Mouse (Mus musculus) midbrain, embryonic 16.5 days (tissue): Measurements from ENCODE around the gene Ripk4. TPM values are rescaled to one million over a fixed set of nuclear protein-coding genes. Genes with fewer than 3 reads are reported as not detected.
A peak's percentile ranks its signal among the peaks of the same experiment; 100 is the strongest.

Experiments
- ATAC-seq: fragments of 200-750 bp; cut with Nextera tagmentation; 2 replicates; pipeline ENCODE4 v1.8.0; 2017; ENCODE audit warnings: moderate TSS enrichment
- H3K27ac ChIP-seq: fragments of 300-500 bp; sonication (generic); 2 replicates; pipeline ENCODE4 v1.5.1; 2014; ENCODE audit warnings: mild to moderate bottlenecking, low read length, mixed read lengths
- H3K27me3 ChIP-seq: fragments of 300-500 bp; sonication (generic); 2 replicates; pipeline ENCODE4 v1.6.1; 2014; ENCODE audit warnings: low read depth, low read length, mixed read lengths; ENCODE audit not compliant: control insufficient read depth, insufficient read depth
- H3K36me3 ChIP-seq: fragments of 300-500 bp; sonication (generic); 2 replicates; pipeline ENCODE4 v1.6.1; 2014; ENCODE audit warnings: mild to moderate bottlenecking, low read length, moderate library complexity, mixed read lengths; ENCODE audit not compliant: control insufficient read depth, insufficient read depth
- H3K4me1 ChIP-seq: fragments of 300-500 bp; sonication (generic); 2 replicates; pipeline ENCODE4 v1.6.1; 2014; ENCODE audit warnings: mild to moderate bottlenecking, low read length, mixed read lengths; ENCODE audit not compliant: control insufficient read depth, insufficient read depth
- H3K4me2 ChIP-seq: fragments of 300-500 bp; sonication (generic); 2 replicates; pipeline ENCODE4 v1.6.1; 2014; ENCODE audit warnings: mild to moderate bottlenecking, low read length, mixed read lengths
- H3K4me3 ChIP-seq: fragments of 300-500 bp; sonication (generic); 2 replicates; pipeline ENCODE4 v1.5.1; 2014; ENCODE audit warnings: low read depth, mild to moderate bottlenecking, low read length, moderate library complexity, mixed read lengths
- H3K9ac ChIP-seq: fragments of 300-500 bp; sonication (generic); 2 replicates; pipeline ENCODE4 v1.6.1; 2014; ENCODE audit warnings: low read depth, low read length, mixed read lengths
- H3K9me3 ChIP-seq: fragments of 300-500 bp; sonication (generic); replicated peaks from 2 replicates; pipeline ENCODE4 v1.6.1; 2014; ENCODE audit warnings: mild to moderate bottlenecking, low read length, mixed read lengths; ENCODE audit not compliant: control insufficient read depth, poor library complexity, severe bottlenecking
- WGBS: fragments of 180-500 bp; shearing (Covaris S2); extraction: QIAGEN DNeasy Blood & Tissue Kit; methylation state at CpG from one replicate; pipeline ENCODE4 v1.1.7; 2014; 5-methylcytosine and 5-hydroxymethylcytosine counted together
- polyA plus RNA-seq: library from polyadenylated mRNA; unstranded; fragments of >200 nt; fragmentation: Nextera tagmentation; extraction: Ambion mirVana; gene quantifications from 2 replicates; pipeline ENCODE4 v1.2.1, GENCODE M21; 2015

Ripk4 gene
- 0.67 and 0.79 TPM in 2 replicates for polyA plus RNA-seq

DNA sequence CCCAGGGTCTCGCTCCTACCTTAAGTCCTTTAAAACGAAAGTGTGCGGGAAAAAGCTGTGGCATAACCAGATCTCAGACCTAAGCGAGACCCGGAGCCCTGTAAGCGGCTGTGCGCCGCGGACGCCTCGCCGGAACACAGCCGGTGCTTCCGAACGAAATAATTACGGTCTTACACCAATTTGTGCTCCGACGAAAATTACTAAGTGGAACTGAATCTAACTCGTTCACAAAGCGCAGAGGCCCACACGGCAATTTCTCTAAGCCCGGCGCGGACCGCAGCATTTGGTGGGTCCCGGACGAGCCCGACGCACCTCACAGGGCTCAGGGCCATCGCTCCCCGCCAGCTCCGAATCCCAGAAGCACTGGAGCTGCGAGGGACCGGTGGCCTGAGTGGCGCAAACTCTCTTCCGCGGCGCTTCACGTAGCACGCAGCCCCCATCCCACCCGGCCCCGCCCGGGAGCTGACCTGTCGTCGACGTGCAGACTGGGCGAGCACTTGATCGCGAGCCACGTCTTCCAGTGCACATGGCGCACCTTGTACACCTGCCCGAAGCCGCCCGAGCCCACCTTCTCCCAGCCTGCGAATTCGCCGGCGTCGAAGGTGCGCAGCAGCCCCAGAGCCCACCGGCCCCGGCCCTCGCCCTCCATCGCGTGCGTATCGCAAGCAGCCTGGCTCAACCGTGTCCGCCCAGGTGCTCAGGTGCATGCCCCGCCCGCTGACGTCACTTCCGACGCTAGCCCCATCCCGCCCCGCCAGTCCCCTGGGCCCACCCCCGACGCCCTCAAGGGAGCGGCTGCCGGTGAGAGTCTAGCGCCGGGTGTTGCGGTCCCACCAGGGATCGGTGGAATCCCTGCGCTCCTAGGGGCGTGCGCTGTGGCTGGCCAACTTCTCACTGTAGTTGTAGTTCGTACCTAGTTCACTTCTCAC is at the start of gene Ripk4:
Ripk4 (minus strand) TSS at position 727 of the 929 bp plus-strand sequence.
- under 1% methylated on average over 87 of the region's 88 CpGs for WGBS
- no peaks in the 10 kb centered on the region for H3K9me3 ChIP-seq
- peak within 1 kb of the TSS; percentile 42 for H3K4me3 ChIP-seq
- peak; percentile 51; the same call in 1 of the 2 replicates for ATAC-seq
- H3K9ac ChIP-seq, result peak within 1 kb of the TSS; percentile 49
- H3K27me3 ChIP-seq, result peaks cover 41% of the 10 kb centered on the region
- H3K27ac ChIP-seq, result no peak within 1 kb of the TSS
- peaks cover 12% of the 10 kb centered on the region; the same call in 1 of the 2 replicates for H3K4me1 ChIP-seq
- peak within 1 kb of the TSS; percentile 70 for H3K4me2 ChIP-seq
- H3K36me3 ChIP-seq, result no peaks in the 10 kb centered on the region

GRCm38 (mm10) chr16:97808881-97809280 is 45.3 kb upstream of the Ripk4 start:
- Histone ChIP-seq H3K27me3 (no peaks in the 10 kb centered on the region), H3K4me2 (no peak overlapping the region), H3K9ac (no peak overlapping the region), H3K27ac (no peak overlapping the region), H3K4me1 (no peaks in the 10 kb centered on the region), H3K4me3 (no peak overlapping the region), H3K9me3 (no peaks in the 10 kb centered on the region), H3K36me3 (peaks cover 60% of the 10 kb centered on the region)
- no peak for ATAC-seq
- WGBS, result 100% methylated on average over 3 of the region's 3 CpGs

DNA sequence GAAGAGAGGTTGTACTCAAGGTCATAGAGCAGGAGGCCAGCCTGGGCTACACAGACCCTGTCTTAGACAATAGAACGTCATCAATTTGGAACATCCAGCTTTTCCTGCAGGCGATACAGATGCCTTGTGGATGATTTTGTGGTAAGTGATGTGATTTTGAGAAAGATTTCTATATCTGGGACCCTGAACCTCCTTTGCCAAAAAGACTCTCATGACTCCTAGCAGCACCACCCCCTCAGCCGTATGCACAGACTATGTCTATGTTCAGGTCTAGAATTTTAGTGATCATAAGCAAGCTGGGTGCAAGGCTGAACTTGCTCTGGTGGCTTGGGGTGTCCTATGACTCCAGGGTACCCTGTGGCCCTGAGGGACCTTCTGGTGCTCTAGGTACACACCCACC is 42.1 kb upstream of the Ripk4 start:
- Histone ChIP-seq H3K4me2 (no peak overlapping the region), H3K4me3 (no peak overlapping the region), H3K4me1 (no peaks in the 10 kb centered on the region), H3K36me3 (peaks cover 49% of the 10 kb centered on the region), H3K9me3 (no peaks in the 10 kb centered on the region), H3K27me3 (no peaks in the 10 kb centered on the region), H3K9ac (no peak overlapping the region), H3K27ac (no peak overlapping the region)
- ATAC-seq, result no peak
- WGBS, result 100% methylated on average over 3 of the region's 3 CpGs

DNA sequence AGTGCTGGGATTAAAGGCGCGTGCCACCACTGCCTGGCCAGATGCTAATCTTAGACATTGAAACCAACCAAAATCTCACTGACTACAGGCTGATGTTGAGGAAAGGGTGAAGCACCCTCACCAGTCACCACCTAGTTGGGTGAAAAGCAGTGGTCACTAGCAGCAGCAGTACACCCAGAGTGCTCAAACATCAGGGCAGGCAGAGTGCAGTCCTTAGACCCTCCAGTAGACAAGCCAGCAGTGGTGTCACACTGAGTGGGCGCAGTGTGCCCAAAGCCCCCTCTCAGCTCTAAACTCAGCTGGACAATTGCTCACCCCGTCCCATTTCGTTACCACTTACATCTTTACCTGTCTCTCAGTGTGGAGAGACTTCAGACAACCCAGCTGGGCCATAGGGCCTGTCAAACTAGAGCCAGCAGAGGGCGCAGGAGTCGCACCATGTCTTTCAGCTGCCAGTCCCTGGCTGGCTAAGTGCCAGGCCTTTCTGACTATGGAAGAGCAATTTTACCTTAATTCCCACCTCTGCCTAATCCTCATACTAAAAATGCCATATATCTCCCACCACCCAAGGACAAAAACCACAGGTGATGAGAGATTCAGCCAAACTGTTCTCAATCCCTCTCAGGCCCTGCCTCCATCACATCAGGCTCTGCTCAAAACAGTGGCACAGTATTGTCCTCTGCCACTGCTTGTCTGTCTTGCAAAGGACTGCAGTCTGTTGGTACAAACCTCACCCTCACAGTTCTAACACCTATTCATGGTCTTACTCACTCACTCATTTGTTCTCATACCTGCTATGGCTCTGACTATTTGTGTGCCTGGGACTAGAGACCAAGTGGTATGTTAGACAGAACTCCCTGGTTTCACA is 41.3 kb upstream of the Ripk4 start:
- Histone ChIP-seq H3K27ac (no peak overlapping the region), H3K9me3 (no peaks in the 10 kb centered on the region), H3K36me3 (peaks cover 47% of the 10 kb centered on the region), H3K4me1 (no peaks in the 10 kb centered on the region), H3K4me3 (no peak overlapping the region), H3K27me3 (no peaks in the 10 kb centered on the region), H3K4me2 (no peak overlapping the region), H3K9ac (no peak overlapping the region)
- WGBS, result 74% methylated on average over 7 of the region's 7 CpGs
- no peak; the same call in 1 of the 2 replicates for ATAC-seq

DNA sequence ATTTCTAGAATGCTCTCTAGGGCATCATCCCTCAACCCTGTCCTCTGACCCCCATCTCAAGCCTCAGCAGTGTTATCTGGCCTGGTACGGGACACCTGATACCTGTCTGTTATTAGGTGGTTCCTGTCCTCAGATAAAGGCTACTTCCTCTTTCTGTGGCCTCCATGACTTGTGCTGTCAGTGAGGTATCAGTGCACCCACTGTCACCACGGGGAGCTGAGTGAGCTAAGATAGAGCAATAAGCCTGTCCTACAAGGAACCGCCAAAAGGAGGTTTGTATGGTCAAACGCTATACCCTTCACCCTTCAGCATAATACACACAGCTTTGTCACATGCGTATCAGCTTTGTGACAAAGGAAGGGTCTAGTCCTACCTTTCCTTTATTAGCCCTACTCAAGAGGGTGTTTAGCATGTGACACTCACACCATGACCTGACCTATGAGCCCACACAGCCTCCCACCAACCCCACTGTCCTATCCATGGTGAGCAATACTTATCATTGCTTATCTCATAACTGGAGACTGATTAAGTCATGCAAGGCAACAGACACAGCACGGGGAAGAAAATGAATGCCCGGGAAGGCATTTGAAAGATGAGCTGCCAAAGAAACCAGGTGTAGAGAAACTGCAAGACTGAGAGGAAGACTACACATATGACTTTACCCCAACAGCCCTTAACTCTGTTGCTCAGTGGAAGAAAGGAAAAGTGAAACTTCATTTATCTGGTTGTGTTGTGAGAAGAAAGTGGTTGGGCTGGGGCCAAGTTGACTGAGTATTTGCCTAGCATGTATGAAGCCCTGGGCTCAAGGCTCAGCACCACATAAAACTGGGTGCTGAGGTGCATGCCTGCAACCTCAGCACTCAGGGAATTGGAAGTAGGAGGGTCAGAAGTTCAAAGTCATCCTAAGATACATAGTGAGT is 34.6 kb upstream of the Ripk4 start:
- no peak overlapping the region for H3K4me2 ChIP-seq
- no peaks in the 10 kb centered on the region for H3K9me3 ChIP-seq
- WGBS, result 95% methylated on average over 7 of the region's 7 CpGs
- no peak for ATAC-seq
- H3K27ac ChIP-seq, result no peak overlapping the region
- no peaks in the 10 kb centered on the region for H3K4me1 ChIP-seq
- H3K27me3 ChIP-seq, result no peaks in the 10 kb centered on the region
- H3K9ac ChIP-seq, result no peak overlapping the region
- peaks cover 46% of the 10 kb centered on the region for H3K36me3 ChIP-seq
- H3K4me3 ChIP-seq, result no peak overlapping the region

DNA sequence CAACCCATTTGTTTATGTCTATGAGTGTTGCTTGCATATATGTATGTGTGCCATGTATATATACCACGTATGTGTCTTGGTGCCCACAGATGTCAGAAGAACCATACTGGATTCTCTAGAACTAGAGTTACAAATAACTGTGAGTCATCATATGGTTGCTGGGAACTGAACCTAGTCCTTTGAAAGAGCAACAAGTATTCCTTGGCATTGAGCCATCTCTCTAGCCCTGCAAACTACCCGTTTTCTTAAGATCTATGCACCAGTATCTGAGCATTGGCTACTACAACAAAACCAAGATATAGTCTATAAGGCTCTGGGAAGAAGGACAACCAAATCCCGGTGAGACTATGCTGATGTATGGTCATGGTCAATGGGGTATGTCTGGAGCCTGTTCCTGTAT is 33.6 kb upstream of the Ripk4 start:
- no peak overlapping the region for H3K27ac ChIP-seq
- H3K9ac ChIP-seq, result no peak overlapping the region
- no peak overlapping the region for H3K4me2 ChIP-seq
- no peaks in the 10 kb centered on the region for H3K9me3 ChIP-seq
- WGBS, result 88% methylated on average over 3 of the region's 3 CpGs
- no peaks in the 10 kb centered on the region for H3K4me1 ChIP-seq
- no peak for ATAC-seq
- peaks cover 49% of the 10 kb centered on the region for H3K36me3 ChIP-seq
- no peaks in the 10 kb centered on the region for H3K27me3 ChIP-seq
- H3K4me3 ChIP-seq, result no peak overlapping the region

DNA sequence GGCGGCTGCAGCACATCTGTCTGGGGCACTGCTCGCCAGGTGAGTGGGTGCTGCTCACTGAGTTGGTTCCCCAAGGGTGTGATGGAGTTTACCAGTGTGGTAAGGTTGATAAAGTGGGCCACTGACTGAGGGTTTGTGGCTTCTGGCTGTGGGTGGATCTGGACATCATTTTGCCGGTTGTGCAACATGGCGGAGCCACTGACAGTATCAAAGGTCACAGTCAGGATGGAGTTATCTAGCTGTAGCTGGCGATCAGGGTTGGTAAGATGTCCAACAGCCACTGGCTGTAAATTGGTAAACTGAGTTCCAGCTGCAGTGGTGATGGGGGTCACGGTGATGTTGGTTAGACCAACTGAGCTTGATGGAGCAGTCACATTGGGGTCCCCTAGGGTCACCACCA is 30.7 kb upstream of the Ripk4 start:
- H3K27ac ChIP-seq, result no peak overlapping the region
- peaks cover 35% of the 10 kb centered on the region for H3K36me3 ChIP-seq
- H3K27me3 ChIP-seq, result no peaks in the 10 kb centered on the region
- ATAC-seq, result no peak
- no peak overlapping the region for H3K4me3 ChIP-seq
- no peak overlapping the region for H3K9ac ChIP-seq
- H3K9me3 ChIP-seq, result no peaks in the 10 kb centered on the region
- WGBS, result 98% methylated on average over 6 of the region's 6 CpGs
- H3K4me1 ChIP-seq, result no peaks in the 10 kb centered on the region
- no peak overlapping the region for H3K4me2 ChIP-seq

- no peaks in the 10 kb centered on the region for H3K27me3 ChIP-seq
- no peak overlapping the region for H3K4me2 ChIP-seq
- no peak overlapping the region for H3K4me3 ChIP-seq
- H3K36me3 ChIP-seq, result no peaks in the 10 kb centered on the region
- no peaks in the 10 kb centered on the region for H3K9me3 ChIP-seq
- no peak overlapping the region for H3K27ac ChIP-seq
- no peak for ATAC-seq
- H3K9ac ChIP-seq, result no peak overlapping the region
- H3K4me1 ChIP-seq, result no peaks in the 10 kb centered on the region
- WGBS, result 88% methylated on average over 5 of the region's 5 CpGs
These were observed 19.5 kb upstream of the Ripk4 start for GRCm38 (mm10) chr16:97783057-97783456.
